Mouse (Mus musculus): ENCODE results near the gene Frmd4a.

GRCm38 (mm10) chr2:4298325-4299215 is 281.1 kb downstream of the Frmd4a start:
- TF ChIP-seq GATA1 (IDR thresholded peaks at IDR 0.05; ENCODE audit: borderline replicate concordance, low read length): no peak
- TF ChIP-seq FLI1 (IDR thresholded peaks at IDR 0.05; ENCODE audit: low read length): no peak
